Mouse (Mus musculus): ENCODE data around the gene Gm21954. TPM values are rescaled to one million over a fixed set of nuclear protein-coding genes. Genes with fewer than 3 reads are reported as not detected.

Gene Gm21954
- total RNA-seq, 2 experiments from 2014 or later: not detected

- intact Hi-C loops (cut with DNase I): no loop called here
- DNase-seq (ENCODE audit: low spot score): no peak
Measured at GRCm38 (mm10) chr3:55465785-55466184, 6.2 kb downstream of the Gm21954 start.

DNA sequence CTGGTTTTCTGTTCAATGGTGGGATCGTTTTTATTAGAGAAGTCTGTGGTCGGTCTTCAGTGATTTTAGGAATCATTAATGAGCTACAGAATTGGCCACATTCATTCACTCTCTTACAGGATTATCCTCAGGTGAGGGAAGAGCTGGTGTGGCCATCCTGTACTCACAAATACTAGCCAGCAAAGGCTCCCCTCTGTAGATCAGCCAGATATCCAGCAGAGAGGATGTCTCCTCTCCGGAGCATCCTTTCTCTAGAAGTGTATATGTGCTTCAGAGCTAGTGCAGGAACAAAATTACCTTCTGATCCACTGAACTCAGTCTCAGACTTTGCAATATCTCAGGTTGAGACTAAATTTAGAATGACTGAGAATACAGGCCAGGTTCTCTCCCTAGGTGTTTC, 7.8 kb downstream of the Gm21954 start:
- intact Hi-C loops (cut with DNase I): no loop called here
- DNase-seq (ENCODE audit: low spot score): no peak

GRCm38 (mm10) chr3:55462904-55463668, 8.9 kb downstream of the Gm21954 start:
- DNase-seq (ENCODE audit: low spot score): no peak
- intact Hi-C loops (cut with DNase I): no loop called here

GRCm38 (mm10) chr3:55461685-55462655, 10.0 kb downstream of the Gm21954 start:
- intact Hi-C loops (cut with DNase I): no loop called here
- DNase-seq (ENCODE audit: low spot score): no peak

GRCm38 (mm10) chr3:55461092-55461491, 10.9 kb downstream of the Gm21954 start:
- intact Hi-C loops (cut with DNase I): no loop called here

DNA sequence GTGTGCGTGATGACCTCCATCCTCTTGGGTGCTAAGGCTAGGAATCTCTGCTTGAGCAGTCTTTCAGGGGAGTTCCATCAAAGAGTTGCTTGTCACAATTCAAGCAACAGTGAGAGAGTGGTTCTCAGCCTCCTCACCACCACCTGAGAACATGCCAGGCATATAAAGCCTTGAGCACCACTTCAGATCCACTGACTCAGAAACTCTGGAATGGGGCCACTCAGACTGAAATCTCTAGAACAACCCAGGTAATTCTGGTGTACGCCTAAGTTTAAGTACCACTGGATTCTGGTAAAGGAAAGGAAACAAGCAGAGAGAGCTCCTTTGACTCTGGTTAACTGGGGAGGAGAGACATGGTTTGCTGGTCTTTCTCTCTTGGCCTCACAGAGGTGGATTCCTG, 19.5 kb downstream of the Gm21954 start:
- intact Hi-C loops (cut with DNase I): no loop called here
- no peak for DNase-seq (ENCODE audit: low spot score)

More at GRCm38 (mm10) chr3:55461092-55461491, 10.9 kb downstream of the Gm21954 start:
- no peak for DNase-seq (ENCODE audit: low spot score)

DNA sequence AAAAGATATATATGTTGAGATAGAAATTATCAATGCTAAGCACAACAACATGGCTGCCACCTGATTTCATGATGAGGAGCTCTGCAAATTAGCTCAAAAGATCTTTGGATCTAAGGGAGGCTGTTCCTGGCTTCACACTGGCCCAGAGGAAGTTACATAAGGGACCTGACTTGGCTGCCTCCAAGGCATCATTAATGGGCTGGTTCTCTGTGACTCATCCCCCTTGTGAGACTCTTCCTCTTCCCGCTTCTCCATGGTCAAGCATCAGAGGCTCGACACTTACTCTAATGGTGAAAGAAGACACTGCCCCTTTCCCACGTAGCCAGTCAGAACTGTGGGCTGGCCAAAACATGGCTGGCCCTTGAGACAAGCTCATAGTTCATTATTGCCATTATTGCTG, 20.1 kb downstream of the Gm21954 start:
- intact Hi-C loops (cut with DNase I): no loop called here
- DNase-seq (ENCODE audit: low spot score): no peak

DNA sequence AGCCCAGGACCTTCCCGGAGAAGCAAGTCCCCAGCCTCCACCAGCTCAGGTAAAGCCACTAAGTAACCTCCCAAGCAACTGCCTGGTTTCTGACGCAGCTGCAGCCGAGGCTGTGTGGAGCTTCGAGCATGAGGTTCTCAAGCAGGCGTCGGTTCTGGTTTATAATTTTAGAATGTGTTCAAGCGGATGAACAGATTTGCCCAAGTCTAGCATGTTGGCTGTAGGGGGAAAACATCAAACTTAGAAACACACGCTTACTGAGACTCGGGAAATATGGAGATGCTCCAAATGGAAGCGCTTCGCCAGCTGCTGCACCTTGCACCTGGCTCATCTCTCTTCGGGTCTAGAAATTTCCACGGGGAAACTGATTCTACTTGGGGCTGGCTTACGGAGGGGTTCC, 21.0 kb downstream of the Gm21954 start:
- DNase-seq (ENCODE audit: low spot score): no peak
- intact Hi-C loops (cut with DNase I): no loop called here

GRCm38 (mm10) chr3:55449148-55449547, 22.9 kb downstream of the Gm21954 start:
- DNase-seq (ENCODE audit: low spot score): no peak
- intact Hi-C loops (cut with DNase I): no loop called here

GRCm38 (mm10) chr3:55447486-55448460, 24.2 kb downstream of the Gm21954 start:
- peak; percentile 36 for DNase-seq (ENCODE audit: low spot score)
- intact Hi-C loops (cut with DNase I): no loop called here

DNA sequence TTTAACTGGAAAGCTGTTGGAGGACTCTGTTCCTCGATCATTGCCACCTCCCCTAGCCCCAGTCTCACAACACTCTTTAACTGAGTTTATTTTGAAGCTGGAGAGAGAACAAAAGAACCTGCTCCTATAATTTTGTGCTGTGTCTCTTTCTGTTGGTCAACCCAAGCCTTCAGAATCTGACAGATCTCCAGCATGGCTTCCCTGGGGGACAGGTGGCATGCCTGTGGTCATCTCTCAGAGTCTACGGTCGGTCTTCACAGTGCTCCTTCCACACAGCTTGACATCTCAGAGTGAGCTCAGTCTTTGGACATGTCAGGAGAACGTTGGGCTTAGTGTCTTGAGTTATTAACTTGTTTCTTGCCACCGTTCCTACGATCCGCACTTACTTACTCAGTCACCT, 25.3 kb downstream of the Gm21954 start:
- intact Hi-C loops (cut with DNase I): no loop called here
- no peak for DNase-seq (ENCODE audit: low spot score)

- intact Hi-C loops (cut with DNase I): no loop called here
- DNase-seq (ENCODE audit: low spot score): no peak
Measured at GRCm38 (mm10) chr3:55443725-55444124, 28.3 kb downstream of the Gm21954 start.

- no peak for DNase-seq (ENCODE audit: low spot score)
Measured at GRCm38 (mm10) chr3:55443271-55443670, 28.7 kb downstream of the Gm21954 start.

DNA sequence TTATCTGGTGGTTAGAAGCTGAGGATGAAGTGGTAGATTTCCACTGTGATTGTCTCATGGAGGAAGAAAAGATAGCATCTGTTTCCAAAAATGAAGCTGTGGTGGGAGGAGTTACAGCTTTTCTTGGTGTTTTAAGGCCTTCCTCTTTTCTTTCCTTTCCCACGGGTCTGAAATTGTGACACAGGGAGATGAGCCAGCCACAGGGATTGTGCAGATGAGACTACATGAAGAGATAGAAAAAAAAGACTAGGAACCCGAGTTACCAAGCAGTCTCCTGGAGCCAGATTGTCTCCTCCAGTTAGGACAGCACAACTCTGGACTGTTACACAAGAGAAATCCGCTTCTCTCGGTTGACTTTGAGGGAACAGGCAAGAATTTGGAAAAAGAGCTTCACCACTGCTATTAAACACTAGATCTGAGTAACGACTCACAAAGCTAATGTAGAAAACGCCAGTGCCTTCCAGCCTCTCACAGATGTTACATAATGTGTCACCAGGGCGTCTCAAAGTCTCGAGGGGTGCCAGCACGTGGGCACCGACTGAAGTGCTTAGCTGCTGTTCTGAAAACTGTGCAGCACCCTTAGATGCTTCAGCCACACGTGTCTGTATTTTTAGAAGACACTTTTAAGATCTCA, 29.9 kb downstream of the Gm21954 start:
- intact Hi-C loops (cut with DNase I): no loop called here
- no peak for DNase-seq (ENCODE audit: low spot score)

More at GRCm38 (mm10) chr3:55443271-55443670, 28.7 kb downstream of the Gm21954 start:
- intact Hi-C loops (cut with DNase I): no loop called here

DNA sequence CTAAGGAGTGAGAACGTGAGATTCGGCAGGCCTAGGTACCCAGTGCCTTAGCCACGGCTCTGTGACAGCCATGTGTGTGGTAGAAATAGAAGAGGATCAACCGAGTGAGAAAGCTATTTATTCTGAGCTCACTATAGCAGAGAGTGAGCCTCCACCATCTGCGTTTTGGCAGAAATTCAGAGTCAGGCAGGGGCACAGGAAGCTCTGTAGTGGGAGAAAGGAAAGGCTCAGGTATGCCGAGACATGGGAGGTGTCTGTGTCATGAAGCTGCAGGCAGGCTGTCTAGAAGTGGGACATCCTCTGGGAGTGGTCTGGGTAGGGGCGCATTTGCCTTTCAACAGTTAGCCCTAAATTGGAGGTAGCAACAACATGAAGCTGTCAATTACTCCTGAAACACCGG, 31.7 kb downstream of the Gm21954 start:
- intact Hi-C loops (cut with DNase I): no loop called here
- DNase-seq (ENCODE audit: low spot score): no peak

- intact Hi-C loops (cut with DNase I): no loop called here
- DNase-seq (ENCODE audit: low spot score): no peak
Measured at GRCm38 (mm10) chr3:55438824-55439446, 33.1 kb downstream of the Gm21954 start.

DNA sequence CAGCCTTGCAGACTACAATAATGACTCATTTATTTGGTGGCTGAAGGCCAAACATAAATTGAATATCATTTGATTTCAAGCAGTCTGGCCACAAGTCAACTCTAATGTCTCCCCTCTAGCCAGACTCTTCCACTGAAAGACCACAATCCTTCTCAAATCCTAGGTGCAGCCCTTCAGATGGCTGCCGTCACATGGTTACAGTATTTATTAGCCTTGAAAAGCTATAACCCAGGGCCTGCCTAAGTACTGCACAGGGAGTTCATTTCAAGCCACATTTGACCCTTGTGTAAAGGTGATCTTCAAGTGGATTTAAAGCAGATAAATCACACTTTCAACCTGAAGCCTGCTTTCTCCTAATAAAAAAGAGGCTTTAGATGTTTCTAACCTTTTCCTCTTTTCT, 37.7 kb downstream of the Gm21954 start:
- no peak for DNase-seq (ENCODE audit: low spot score)
- intact Hi-C loops (cut with DNase I): no loop called here

DNA sequence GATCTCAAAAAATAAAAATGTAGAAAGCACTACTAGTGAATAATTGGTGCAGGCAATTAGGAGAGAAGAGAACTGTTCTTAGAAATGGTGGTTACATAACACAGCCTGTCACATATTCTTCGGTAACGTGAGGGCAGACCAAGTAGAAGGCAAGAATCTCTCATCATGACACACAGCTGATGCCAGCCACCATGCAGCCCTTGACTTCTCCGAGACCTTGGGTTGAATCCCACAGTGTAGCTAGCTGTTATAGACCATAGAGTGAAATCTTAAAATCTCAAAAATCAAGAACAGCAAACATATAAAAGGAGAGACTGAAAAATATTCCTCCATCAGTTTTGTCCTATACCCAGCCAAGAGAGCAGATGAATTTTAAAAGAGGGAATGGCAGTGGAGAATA, 40.8 kb downstream of the Gm21954 start:
- no peak for DNase-seq (ENCODE audit: low spot score)
- intact Hi-C loops (cut with DNase I): no loop called here

DNA sequence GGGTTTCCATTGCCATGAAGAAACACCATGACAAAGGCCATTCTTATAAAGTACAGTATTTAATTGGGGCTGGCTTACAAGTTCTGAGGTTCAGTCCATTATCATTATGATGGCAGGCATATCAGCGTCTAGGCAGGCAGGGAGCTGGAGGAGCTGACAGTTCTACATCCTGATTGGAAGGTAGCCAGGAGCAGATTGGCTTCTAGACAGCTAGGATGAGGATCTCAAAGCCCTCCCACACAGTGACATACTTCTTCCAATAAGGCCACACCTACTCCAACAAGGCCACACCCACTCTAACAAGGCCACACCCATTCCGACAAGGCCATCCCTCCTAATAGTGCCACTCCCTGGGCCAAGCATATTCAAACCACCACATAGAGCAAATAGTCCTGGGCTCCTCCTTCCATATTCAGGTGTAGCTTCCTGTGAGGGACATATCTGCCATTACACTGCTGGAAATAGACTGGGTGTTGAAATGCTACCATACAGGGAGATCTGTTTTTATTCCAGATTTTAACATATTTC, 41.9 kb downstream of the Gm21954 start:
- no peak for DNase-seq (ENCODE audit: low spot score)
- intact Hi-C loops (cut with DNase I): no loop called here

Measured in heart, postnatal 25 days (tissue).